Mouse (Mus musculus) ES-Bruce4 (cell line): ENCODE measurements around the gene Zfp791.

Experiments
- CTCF ChIP-seq: IDR thresholded peaks from one replicate; pipeline ENCODE4 v1.8.1; 2011; ENCODE audit warnings: low read depth, low read length
- EP300 ChIP-seq: IDR thresholded peaks from 2 replicates; pipeline ENCODE4 v1.6.1; 2011; ENCODE audit warnings: low read depth, low read length; ENCODE audit not compliant: insufficient read depth

DNA sequence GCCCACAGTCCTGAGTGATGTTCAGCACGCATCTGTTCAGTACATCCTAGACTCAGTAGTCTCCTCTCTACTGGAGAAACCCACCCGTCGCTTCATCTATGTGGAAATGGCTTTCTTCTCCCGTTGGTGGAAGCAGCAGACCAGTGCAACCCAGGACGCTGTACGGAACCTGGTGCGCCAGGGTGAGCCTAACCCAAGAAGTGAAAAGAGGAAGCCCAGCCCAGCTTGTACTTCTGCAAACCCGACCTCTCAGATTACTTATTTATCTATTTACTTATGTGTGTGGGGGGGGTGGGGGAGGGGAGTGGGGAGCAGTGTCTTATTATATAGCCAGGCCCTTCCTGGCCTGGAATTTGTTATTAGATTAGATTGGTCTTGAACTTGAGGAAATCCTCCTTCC lies 38.3 kb downstream of the Zfp791 start:
- TF ChIP-seq CTCF, result no peak
- no peak for TF ChIP-seq EP300
